ENCODE assay signal across 8 mouse cellular contexts in the genomic region with DNA sequence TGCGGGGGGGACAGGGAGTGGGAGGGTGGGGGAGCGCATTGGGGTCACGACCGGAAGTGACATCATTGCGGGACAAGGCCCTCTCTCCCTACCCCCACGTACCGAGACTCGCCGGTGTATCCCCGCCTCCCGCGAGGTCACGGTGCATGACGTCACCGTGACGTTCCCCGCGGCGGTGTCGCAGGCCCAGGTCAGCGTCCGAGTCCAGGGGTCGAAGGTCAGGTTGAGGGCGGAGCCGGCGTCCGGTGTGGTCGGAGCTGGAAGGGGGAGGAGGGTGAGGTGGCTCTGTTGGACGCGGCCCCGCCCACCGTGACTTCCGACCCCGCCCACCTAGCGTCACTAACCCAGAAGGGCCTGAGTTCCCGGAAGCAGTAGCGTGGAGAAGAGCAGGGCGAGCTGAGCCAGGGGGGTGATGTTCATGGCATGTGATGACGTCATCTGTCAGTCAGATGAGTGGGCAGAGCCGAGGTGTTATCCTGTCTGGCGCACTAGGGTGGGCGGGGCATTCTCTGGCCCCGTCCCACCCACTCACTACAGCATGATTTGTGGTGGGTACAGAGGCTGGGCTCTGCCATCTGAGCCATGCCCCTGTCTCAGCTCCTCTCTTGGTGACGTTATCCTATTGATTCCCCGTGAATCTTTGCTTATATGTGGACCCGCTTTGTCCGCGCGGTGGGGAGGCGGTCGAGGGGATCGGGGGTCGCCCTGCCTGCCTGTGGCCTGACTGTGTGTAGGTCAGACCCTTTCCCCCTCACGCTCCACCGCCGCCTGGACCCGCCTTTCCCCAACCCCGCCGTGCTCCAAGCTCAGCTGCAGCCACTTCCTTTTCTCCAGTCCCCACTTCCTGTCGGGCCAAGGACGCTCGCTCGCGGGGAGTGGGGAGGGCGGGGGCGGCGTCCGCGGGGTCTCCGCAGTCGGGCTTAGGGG. TPM values are rescaled to one million over a fixed set of nuclear protein-coding genes. Genes with fewer than 3 reads are reported as not detected.
DNase-seq lines count a peak whose midpoint lies in the region; ATAC-seq and TF ChIP-seq lines count a peak whose summit lies in the region.

No protein-coding gene starts in this region.

- ATAC-seq in common myeloid progenitor, adult 5-6 weeks (replicated peaks; ENCODE audit: low read depth, poor library complexity, severe bottlenecking), result peak; percentile 60
- ATAC-seq in hindbrain, embryonic 16.5 days, result peak; percentile 90

- peak overlapping the region; percentile 67 for H3K9ac ChIP-seq in hindbrain, embryonic 16.5 days (ENCODE audit: low read depth, low read length)

- no peak for TF ChIP-seq CTCF in gastrocnemius, adult 2 months (IDR thresholded peaks at IDR 0.05)

- H3K4me2 ChIP-seq in hindbrain, embryonic 16.5 days (ENCODE audit: low read length), result peak overlapping the region; percentile 82

- intact Hi-C loops in gastrocnemius, adult 2 months (cut with DNase I), result no loop called here

- H3K36me3 ChIP-seq in hindbrain, embryonic 16.5 days (ENCODE audit: control insufficient read depth, insufficient read depth, low read length), result no peaks in the 10 kb centered on the region

- peak overlapping the region; percentile 71 for H3K4me3 ChIP-seq in gastrocnemius, adult 2 months
- H3K4me3 ChIP-seq in hindbrain, embryonic 16.5 days (ENCODE audit: low read length), result peak overlapping the region; percentile 61

- no peaks in the 10 kb centered on the region for H3K27me3 ChIP-seq in hindbrain, embryonic 16.5 days (replicated peaks; ENCODE audit: control insufficient read depth, insufficient read depth, low read length)

- 3% methylated on average over 60 of the region's 71 CpGs for WGBS in hindbrain, embryonic 16.5 days

- peak; percentile 76 for DNase-seq in WW6 (ENCODE audit: low read depth, low spot score)
- DNase-seq in gastrocnemius, adult 2 months, result peak; percentile 66
- DNase-seq in left cerebral cortex, adult 11 months (ENCODE audit: low spot score), result peak; percentile 92
- peak; percentile 92 for DNase-seq in lung, postnatal 4 days
- peak; percentile 81 for DNase-seq in retina, postnatal 7 days (ENCODE audit: low read depth, low spot score)
- DNase-seq in urinary bladder, adult 18-20 months (ENCODE audit: low spot score in 2 of 2), result peak; percentile 80 to 82

- H3K27ac ChIP-seq in gastrocnemius, adult 2 months, result peak overlapping the region; percentile 46
- H3K27ac ChIP-seq in hindbrain, embryonic 16.5 days (ENCODE audit: low read depth, low read length), result peak overlapping the region; percentile 94

- H3K9me3 ChIP-seq in hindbrain, embryonic 16.5 days (ENCODE audit: control insufficient read depth, low read length), result no peaks in the 10 kb centered on the region

- H3K4me1 ChIP-seq in hindbrain, embryonic 16.5 days (ENCODE audit: control insufficient read depth, insufficient read depth, low read depth, low read length), result no peaks in the 10 kb centered on the region; the same call in 1 of the 2 replicates

RNA-seq across cellular contexts. Expression of a gene that starts 1.0 kb away (rescaled TPM):
- 13.9 and 23.8 TPM in 2 replicates for total RNA-seq in common myeloid progenitor, adult 5-6 weeks (2017)
- 1 to 10 TPM; 1.4 to 1.5 TPM for total RNA-seq in gastrocnemius, adult 2 months (2021)
- polyA plus RNA-seq in hindbrain, embryonic 16.5 days (2015; fragmentation: Nextera tagmentation; extraction: Ambion mirVana), result 67.9 and 69.4 TPM in 2 replicates

RNA-seq across cellular contexts. Expression of a gene that starts 43.5 kb away (rescaled TPM):
- not detected in 2 replicates for total RNA-seq in common myeloid progenitor, adult 5-6 weeks (2017)
- total RNA-seq in gastrocnemius, adult 2 months (2021), result not detected
- not detected in 2 replicates for polyA plus RNA-seq in hindbrain, embryonic 16.5 days (2015; fragmentation: Nextera tagmentation; extraction: Ambion mirVana)

RNA-seq across cellular contexts. Expression of a gene that starts 51.1 kb away (rescaled TPM):
- 0.09 TPM in 1 of 2 replicates, not detected in the other for total RNA-seq in common myeloid progenitor, adult 5-6 weeks (2017)
- total RNA-seq in gastrocnemius, adult 2 months (2021), result not detected
- polyA plus RNA-seq in hindbrain, embryonic 16.5 days (2015; fragmentation: Nextera tagmentation; extraction: Ambion mirVana), result 0.28 TPM in 1 of 2 replicates, not detected in the other

Comparison
In these comparisons a context has a peak if more than half of its experiments do, and no peak if none do; other contexts are left out.
1. Peak in every context shown above with its lines: DNase-seq, ATAC-seq, H3K4me3 ChIP-seq and H3K27ac ChIP-seq.